Mouse (Mus musculus) kidney, adult 9 months (tissue): ENCODE measurements at regions not wholly inside any gene's neighbourhood (a gene's known extent, or its start where the extent isn't known, plus 50 kb on each side); places are given as distances from the start of the nearest gene placed in this dataset.

ENCODE experiments used
- DNase-seq: peaks from one replicate; pipeline ENCODE4 v3.0.0; 2022

GRCm38 (mm10) chr15:67364099-67364756 is 863.5 kb upstream of the Lrrc6 start:
- no peak for DNase-seq

GRCm38 (mm10) chr15:67361012-67361571 is 860.4 kb upstream of the Lrrc6 start:
- DNase-seq, result no peak

- no peak for DNase-seq
Measured at GRCm38 (mm10) chr15:67357867-67358266, 857.2 kb upstream of the Lrrc6 start.

GRCm38 (mm10) chr15:67355334-67355733 is 854.6 kb upstream of the Lrrc6 start:
- DNase-seq, result no peak

DNA sequence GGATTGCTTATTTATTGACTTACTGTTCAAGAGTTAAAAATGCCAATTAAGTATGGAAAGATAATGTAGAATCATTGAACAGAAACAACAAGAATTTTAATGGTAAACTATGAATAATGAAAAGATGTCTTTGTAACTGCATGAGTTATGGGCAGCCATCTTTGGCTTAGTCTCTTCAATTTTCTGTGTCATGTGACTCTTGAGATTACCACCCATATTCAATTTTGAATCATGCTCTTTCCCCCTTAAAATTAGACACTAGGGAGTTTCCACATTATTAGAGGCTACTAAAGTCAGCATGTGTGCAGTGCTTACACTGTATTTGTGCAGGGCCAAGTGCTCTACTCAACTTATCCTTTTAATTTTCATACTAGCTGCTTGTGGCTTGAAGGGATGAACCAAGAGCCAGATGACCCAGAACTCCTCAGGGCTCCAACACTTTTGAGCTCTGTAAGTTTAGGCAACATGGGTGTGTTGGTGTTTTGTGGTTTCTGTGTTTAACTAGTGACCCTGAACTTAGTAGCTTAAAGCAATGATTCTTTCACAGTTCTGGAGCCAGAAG is 854.0 kb upstream of the Lrrc6 start:
- DNase-seq, result no peak

DNA sequence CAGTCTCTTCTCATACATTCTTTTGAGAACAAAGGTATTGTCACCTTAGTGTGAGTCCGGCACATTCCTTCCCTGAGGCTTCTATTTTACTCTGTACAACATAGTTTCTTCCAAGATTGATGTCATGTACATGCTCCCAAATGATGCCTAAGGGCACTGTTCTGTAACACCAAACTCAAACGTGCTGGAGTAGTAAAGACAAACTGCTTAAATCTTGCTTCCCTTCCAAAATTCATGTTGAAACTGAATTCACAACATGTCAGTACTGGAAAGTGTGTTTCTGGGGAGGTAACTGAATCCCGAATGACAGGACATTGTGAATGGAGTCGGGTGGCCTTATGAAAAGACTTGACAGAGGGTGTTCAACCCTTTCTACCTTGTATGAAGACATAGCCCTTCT is 848.8 kb upstream of the Lrrc6 start:
- no peak for DNase-seq

DNA sequence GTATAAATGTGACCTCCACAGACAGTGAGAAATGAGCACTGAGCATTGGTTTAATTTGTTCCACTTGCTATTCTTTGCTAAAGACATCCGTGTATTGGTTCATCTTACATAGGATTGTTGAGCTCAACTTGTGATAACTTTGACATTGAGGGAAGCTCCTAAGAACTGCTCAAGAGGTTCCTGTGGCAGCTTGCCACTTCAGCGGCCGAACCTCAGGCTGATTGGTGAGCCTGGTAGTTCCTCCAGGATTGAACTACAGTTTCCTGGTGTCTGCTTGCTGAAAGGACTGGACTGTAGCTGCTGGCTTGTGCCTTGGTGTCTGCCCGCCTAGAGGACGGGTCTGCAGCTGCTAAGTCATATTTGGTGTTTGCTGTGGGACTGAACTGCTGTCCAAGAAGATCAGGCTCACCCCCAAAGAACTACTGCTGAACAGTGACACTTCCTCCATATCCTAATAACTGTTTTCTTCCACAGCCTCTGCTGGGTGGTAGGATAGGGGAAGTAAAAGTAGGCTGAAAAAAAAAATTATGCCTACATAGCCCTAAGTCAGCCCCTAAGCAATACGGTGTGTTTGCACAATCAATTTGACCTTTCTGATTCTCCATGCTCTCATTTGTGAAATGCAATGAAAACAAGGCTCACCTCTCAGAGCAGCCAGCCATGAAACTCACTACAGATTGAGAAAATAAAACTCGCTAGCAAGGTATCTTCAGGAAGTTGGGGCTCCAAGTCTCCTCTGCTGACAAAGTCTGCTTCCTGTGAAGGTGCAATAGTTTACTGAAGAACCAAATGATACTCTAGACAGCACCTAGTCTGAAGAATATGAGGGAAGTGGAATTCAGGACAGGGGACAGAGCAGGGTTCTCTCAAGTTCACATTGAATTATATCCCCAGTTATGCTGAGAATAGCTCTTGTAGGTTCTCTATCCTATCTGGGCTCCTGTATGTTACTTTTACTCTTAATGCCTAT is 844.8 kb upstream of the Lrrc6 start:
- DNase-seq, result no peak

- DNase-seq, result no peak
Measured at GRCm38 (mm10) chr15:67342050-67342449, 841.3 kb upstream of the Lrrc6 start.

- no peak for DNase-seq
Measured at GRCm38 (mm10) chr15:67337040-67337395, 836.3 kb upstream of the Lrrc6 start.

- no peak for DNase-seq
Measured at GRCm38 (mm10) chr15:67336294-67337039, 835.8 kb upstream of the Lrrc6 start.

GRCm38 (mm10) chr15:67332521-67332920 is 831.8 kb upstream of the Lrrc6 start:
- no peak for DNase-seq

DNA sequence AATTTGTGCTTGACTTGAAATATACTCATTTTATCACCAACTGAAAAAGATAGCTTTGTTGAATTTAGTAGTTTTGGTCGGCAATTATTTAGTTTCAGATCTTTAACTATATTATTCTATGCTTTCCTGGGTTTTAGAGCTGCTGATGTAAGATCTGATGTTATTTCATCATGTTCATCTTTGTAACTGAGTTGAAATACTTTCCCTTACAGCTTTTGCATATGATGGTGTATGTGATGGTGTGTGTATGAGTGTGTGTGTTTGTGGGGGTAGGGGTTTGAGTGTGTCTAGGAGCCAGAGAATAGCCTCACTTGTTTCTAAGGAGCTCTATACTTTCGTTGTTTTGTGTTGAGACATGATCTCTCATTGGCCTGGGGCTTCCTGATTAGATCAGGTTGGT is 819.6 kb upstream of the Lrrc6 start:
- no peak for DNase-seq

DNA sequence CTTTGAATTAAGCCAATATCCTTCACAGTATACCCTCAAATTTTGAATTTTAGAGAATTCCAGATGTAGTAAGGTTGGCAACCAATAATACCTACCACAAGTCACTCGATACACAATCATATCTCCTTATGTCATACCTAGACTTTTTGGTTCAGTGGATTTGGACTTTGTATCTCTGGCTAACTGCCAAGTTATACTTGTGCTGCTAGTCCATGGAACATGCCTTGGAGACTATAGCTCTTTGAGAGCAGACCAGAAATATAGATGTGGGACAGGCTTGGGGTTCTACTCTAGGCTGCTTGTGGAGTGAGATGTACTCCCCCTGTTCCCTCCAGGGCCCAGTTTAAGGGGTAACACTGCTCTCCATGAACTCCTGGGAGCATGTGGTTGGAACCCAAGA is 814.5 kb upstream of the Lrrc6 start:
- DNase-seq, result peak; percentile 30

- no peak for DNase-seq
Measured at GRCm38 (mm10) chr15:67313648-67314047, 812.9 kb upstream of the Lrrc6 start.

DNA sequence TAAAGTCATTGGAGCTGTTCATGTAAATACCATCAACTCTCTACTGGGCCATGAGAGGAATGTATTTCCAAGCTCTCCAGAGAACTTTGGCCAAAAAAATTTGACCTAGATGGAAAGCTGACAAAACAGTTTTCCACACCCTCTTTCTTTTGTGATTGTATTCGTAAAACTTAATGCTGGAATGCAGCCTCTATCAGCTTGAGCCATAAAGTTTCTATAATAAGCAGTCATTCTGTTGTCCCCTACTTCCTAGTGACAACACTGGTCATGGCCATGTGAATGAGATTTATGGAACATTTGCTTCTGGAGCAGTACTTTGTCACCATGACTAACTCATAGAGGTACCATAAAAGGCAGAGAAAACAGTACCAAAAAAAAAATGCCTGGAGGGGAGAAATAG is 805.0 kb upstream of the Lrrc6 start:
- no peak for DNase-seq

GRCm38 (mm10) chr15:67303804-67304203 is 803.1 kb upstream of the Lrrc6 start:
- no peak for DNase-seq

GRCm38 (mm10) chr15:67301871-67302363 is 801.2 kb upstream of the Lrrc6 start:
- peak; percentile 40 for DNase-seq

- DNase-seq, result no peak
Measured at GRCm38 (mm10) chr15:67301024-67301423, 800.3 kb upstream of the Lrrc6 start.

DNA sequence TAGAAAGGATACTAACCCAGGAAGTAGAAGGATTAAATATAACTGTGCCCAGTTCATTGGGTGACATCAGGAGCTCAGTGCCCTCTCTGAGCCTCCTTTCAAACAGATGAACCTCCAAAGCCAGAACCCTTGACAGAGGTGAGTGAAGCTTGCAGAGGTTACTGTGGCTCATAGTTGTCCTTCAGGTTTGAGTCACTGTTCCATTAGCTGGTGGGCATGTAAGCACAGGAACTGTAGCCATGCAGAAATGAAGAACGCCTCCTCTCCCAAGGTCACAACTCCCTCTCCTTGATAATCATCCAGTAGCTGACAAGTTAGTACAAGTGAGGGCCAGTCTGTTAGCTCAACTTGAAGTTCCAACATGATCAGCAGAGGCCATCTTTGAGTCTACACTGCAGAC is 794.1 kb upstream of the Lrrc6 start:
- DNase-seq, result no peak

DNA sequence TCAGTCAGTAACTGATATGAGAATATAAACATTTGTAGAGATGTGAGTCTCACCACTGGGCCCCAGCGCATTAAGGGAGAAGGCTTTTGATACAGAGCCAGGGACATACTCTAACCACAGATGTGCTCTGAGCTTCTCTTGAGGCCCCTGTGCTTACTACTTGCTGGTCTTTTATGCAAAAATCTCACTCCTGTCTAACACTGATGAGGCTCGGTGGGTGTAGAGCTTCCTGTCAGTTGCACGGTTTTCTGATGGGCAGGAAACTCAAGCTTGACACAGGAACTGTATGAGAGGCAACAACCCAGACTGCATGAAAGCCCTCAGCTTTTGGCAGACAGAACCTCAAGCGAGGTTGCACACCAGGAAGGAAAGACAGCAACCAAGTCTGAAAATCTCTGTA is 789.0 kb upstream of the Lrrc6 start:
- no peak for DNase-seq

GRCm38 (mm10) chr15:67284941-67285340 is 784.2 kb upstream of the Lrrc6 start:
- no peak for DNase-seq

DNA sequence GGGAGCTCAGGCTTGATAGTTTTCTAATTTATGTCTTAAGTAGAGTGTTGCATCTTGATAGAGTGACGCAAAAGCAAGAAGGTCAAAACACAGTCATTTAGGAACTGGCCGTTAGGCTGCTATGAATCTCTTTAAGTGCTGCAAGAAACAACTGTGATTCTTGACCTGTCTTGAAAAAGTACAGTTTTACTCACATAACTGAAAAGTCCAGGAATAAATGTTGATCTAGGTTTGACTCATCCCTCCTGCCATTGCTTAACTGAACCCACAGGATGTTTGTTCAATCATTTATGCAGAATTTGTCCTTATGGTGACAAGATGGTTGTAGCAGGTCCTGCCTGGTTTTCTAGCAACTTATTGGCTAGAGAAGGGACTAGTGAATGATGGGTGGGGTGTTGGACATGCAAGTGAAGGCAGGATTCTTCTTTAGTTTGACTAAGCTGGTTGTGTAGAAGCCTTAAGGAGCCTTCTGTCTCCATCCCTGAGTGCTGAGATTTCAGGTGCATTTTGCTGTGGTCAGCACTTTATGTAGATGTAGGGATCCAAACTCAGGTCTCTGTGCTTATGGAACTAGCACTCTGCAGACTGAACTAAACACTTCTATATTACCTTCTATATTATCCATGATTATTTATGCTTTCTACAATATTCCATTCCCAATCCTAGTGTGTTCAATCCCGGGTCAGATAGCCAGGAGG is 782.7 kb upstream of the Lrrc6 start:
- no peak for DNase-seq
